Mouse (Mus musculus): Measurements from ENCODE around the gene 1700123L14Rik.
"Not testable (repeated sequence)": the region's sequence is repeated elsewhere in the genome, so short reads cannot be mapped to it uniquely, and the experiment has no call there.

1700123L14Rik gene

DNA sequence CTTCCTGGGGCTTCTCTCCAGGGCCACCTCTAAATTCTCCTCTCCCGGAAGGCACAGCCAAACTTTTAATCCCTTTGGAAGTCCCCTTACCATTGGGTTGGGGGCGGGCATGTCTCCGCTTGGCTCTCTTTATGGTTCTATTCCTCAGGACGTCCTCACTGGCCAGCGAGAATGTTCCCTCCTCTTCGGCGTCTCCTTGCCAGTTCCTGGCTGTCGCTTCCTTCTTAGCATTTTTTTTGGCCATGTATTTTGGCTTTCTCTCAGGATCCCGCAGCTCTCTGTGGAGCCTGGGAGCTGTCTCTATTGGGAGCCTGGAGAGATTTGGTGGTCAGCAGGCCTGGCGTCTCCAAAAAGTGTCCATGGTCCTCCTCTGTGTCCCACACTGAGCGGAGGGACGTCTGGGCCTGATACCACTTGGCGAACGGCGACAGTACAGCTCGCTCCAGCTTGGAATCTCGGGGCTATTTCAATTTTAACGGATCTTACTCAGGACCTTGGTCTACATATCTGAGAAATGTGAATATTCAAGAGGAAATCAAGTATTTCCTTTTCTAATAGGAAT lies at the start of gene 1700123L14Rik:
Gene 1700123L14Rik (minus strand): TSS at position 426 of the 562 bp plus-strand sequence.
- no peak for DNase-seq (ENCODE audit: low spot score in 2 of 2)

DNA sequence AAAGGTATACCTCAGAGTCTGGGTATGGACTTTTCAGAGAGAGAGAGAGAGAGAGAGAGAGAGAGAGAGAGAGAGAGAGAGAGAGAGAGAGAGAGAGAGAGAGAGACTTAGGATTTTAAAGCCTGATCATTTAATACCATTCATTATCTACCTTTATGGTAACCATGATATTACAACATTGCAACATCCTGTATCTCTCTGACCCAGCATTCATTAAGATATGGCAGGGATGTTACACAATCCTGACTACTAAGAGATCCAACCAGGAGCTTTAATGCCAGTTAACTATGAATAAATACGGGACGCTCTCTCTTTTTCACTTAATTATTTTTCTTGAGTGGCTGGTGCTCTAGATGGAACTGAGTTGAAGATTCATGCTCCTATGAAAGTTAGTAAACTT lies 39.4 kb upstream of the 1700123L14Rik start:
- DNase-seq (ENCODE audit: low spot score in 2 of 2) = no peak

DNA sequence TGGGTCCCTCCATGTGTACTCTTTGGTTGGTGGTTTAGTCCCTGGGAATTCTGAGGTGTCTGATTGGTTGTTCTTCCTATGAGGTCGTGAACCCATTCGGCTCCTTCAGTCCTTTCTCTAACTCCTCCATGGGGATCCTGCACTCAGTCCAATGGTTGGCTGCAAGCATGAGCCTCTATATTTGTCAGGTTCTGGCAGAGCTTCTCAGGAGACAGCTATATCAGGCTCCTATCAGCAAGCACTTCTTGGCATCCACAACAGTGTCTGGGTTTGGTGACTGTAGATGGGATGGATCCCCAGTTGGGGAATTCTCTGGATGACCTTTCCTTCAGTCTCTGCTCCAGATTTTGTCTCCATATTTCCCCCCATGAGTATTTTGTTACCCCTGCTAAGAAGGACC lies 32.9 kb upstream of the 1700123L14Rik start:
- not testable (repeated sequence) for DNase-seq (ENCODE audit: low spot score in 2 of 2)

DNA sequence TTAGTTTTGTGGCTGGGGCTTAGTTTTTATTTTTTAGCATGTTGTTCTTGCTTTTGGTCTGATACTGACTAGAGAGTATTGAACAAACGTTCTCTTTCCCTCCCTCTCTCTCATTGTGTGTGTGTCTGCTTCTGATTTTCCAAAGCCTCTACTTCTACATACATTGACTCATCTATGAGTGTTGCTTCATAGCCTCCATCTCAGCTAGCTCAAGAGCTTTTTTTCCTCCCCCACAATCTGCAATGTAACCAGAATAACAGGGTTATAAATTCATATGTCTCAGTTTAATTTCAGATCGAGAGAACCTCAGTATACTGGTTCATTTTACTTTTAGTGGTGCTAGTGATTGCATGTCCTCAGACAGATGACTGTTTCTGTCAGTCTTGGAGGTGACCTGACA lies 20.5 kb upstream of the 1700123L14Rik start:
- no peak for DNase-seq (ENCODE audit: low spot score in 2 of 2)

DNA sequence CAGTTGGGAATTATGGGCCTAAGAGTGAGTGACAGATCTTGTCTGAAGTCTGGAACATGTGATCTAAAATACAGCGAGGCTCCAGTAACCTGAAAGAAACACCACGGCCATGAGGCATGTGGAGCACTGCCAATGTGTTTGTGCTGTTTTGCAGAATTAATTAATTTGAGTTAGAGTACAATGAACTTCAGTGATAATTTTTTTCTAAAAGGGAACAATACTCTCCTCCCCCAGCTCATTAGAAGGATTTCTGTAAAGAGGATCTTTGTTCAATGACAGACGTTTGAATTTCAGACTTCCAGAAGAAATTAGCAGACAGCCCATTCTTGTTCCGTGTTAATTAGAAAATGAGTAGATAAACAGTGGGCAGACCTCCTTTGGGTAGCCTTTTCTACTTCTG lies 17.3 kb upstream of the 1700123L14Rik start:
- no peak for DNase-seq (ENCODE audit: low spot score in 2 of 2)

DNA sequence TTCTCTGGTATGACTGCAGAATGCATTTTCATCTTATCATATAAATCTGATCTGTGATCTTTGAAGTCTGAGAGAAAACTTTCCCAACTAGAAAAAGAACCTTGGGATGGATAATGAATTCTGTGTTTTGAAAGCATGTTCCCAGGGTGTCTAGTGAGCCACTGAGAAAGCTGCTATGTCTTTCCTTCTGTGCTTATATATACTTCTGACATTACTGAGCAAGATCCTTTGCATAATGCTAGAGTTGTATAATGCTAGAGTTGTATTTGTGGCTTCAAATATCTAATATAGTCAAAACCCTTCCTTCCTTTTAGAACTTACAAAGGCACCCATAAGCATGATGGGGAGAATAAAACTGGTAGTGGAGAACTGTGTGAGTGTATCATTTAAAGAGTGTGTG lies 12.5 kb upstream of the 1700123L14Rik start:
- DNase-seq (ENCODE audit: low spot score in 2 of 2) = no peak

DNA sequence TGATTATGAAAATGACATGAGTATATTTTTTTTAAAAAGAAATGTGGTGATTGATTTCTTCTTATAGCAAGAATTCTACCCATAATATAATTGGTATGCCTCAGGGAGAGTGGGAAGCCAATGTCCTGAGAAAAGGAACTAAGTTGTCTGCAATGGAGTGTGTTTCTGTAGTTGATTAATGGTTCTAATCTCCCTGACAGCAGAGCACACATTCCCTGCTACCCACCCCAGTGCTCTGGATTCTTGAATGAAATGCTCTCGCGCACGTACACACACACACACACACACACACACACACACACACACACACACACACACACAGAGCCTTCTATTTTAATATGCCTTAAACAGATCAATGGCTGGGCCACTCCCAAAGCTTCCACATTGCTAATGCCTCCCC lies 7.6 kb upstream of the 1700123L14Rik start:
- DNase-seq (ENCODE audit: low spot score in 2 of 2) = no peak

DNA sequence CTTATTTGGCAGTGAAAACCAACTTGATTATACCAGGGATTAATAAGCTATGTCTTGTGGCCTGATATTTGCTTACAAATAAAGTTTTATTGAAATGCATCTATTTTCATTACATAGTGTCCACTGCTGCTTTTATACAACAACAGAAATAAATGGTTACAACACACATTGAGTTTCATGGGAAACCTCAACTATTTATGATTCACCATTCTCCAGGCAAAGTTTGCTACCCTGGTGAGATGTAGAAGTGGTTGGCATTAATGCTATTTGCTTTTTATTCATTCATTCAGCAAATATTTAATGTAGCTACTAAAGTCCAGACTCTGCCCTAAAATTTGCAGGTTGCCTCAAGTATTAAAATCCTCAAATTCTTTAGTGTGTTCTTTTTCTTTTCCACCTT lies 988 bp upstream of the 1700123L14Rik start:
- DNase-seq (ENCODE audit: low spot score in 2 of 2) = no peak

DNA sequence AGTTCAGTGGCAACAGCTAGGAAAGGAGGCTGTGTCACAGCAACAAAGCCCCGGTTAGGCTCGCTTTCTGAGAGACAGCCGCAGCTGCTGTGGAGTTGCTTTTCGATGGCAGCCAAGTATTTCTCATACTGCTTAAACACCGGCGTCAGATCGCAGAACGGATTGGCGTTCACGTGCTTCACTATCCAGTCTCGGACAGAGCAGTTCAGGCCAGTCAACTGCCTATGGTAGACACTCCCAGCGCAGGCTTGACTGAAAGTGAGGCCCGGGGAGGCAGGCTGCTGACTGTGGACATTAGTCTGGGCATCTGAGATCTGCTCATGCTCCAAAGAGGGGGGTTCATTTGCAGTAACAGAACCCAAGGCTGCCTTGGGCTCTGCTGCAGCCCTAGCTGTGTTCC lies 640 bp downstream of the 1700123L14Rik start:
- no peak for DNase-seq (ENCODE audit: low spot score in 2 of 2)

DNA sequence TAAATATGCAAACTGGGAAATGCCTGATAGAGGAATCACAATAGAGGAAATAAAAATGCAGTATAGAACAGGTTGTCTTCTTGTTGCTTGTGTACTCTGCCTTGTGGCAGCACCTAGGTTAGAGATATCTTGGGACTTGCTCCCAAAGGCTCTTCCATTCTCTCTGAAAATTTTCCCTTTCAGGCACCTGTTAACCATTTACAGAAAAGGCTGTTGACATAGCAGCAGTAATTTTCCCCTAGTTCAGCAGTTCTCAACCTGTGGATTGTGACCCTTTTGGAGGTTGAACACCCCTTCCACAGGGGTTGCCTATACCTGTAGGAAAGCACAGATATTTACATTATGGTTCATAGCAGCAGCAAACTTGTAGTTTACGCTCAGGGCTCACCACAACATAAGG lies 22.7 kb downstream of the 1700123L14Rik start:
- DNase-seq (ENCODE audit: low spot score in 2 of 2) = no peak

DNA sequence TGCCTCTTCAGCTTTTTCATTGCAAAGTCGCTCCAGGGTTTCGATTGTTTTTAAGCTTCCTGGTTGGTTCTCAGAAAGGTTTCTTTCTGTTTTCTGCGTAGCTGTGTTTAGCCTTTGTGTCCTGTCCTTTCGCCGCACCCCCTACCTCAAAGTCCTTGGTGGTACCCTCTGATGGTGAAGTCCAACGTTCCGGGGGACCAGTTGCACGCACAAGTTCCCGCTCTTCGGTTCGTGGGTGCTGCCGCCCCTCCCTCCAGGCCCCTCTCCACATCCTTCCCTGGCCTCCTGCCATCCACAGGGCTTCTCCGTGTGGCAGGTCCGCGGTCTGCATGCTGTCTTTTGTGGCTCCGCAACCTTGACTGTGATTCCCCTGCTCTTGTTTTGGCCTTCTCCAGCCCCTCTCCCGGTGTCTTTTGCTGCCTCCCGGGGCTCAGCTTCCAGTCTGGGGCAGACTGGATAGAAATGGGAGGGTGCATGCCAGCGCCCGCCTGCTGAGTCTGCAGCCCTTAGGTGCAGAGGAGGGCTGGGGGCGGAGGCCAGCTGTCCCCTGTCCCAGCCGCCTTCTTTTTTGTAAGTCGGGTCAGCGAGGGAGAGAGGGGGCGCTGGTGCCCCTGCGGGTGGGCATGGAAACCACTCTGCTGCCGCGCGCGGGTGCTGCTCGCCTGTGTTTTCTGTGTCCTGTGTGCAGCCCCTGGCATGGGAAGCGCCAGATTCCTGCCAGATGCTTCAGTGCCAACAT lies 49.3 kb downstream of the 1700123L14Rik start:
- no peak for DNase-seq (ENCODE audit: low spot score in 2 of 2)

DNA sequence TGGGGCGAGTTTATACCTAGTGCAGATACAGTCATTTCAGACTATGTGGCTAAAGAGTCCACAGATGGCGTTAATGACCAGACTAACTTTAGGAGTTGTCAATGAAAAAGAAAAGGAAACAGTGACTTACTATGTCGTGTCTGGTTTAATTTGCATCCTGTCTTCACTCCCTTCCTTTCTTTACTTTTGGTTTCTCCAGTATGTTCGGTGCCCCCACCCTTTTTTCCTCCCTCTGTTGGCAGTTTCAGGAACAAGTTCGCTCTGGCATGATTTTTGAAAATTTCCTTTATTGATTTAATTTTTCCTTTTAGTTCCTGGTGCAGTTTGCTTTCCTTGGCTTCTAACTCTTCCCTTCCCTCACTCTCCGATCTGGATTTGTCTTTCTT lies 49.9 kb downstream of the 1700123L14Rik start:
- no peak for DNase-seq (ENCODE audit: low spot score in 2 of 2)
